Mouse (Mus musculus): Measurements from ENCODE around the gene Eri3.

Eri3 gene

DNA sequence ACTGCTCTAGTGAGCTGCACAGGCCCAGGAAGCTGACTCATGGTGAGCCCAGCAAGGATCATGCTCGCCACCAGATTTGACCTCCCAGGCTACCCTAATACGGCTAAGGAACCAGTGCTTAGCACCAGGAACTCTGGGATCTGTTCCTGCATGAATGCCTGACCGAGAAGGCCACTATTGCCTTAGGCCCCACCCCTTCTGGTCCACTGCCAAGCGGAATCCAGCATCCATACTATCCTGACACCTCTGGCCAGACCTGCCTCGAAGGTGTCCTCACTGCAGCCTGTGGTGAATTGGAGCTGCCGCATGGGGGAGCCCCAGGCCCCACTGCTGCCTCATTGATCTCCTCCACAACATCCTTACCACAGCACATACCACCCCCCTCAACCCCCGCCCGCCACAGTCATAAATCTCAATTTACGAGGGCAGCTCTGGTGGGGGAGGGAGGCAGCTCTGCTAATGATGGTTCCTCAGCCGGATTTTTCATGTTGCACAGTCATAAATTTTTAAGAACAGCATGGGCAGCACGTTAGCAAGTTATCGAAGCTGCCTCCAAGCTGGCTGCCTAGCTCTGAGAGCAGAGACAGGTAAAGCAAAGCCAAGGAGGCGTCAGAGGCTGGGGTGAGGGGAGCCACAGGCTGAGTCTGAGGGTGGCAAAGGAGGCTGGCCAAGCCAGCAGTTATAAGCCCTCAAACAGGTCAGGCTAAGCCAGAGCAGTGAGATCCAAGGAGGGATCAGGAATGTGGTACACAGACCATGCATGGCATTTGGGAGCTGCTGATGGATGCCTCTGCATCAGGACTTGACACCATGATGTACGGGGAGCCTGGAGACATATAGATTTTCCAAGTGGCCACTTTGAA is 108.6 kb downstream of the Eri3 start:
- no peak for DNase-seq (ENCODE audit: low spot score)

DNA sequence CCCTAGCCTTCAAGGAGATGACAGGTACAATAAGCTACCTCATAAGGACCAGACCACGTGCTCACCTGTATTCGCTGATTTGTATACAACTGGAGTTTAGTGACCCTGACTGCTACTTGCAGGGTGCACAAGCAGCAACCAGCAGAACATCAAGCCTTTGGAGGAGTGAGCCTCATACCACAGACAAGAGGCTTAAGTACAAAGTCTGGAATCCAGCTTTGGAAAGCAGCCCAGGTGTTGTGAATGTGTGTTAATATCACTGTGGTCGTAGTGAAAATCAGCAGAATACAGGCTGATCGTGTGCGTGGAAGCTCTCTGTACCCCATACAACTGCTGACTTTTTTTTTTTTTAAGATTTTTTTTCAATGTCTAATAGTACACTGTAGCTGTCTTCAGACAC is 109.8 kb downstream of the Eri3 start:
- DNase-seq (ENCODE audit: low spot score): no peak

DNA sequence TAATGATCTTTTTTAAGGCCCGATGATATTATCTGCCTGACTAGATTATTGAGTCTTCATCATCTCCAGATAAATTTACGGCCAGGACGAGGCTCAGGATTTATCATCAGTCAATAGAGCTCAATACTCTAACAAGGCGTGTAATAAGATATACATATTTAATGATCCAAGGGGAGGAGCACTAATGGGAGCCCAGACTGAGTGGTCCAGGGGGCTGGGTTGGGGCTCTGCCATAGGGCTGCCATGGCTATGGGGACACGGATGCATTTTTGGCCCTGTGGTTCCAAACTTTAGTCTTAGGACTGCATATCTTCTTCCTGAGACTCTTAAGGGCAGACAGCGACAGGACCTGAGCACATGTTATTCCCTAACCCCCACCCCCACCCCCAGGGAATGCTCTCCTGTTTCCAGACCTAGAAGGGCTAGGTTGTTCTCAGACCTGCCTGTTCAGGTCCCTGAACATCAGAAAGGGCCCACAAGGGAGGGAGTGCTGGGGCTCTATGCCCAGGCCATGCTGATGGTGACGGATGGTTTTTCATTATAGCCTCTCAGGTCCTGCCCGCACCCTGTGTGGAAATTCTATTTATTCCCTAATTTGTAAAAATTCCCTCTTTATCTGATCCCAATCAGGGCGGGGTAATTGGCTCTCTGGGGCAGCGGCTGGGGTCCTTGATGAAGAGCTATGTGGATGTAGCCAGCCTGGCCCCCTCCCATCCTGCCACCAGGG is 114.4 kb downstream of the Eri3 start:
- no peak for DNase-seq (ENCODE audit: low spot score)

DNA sequence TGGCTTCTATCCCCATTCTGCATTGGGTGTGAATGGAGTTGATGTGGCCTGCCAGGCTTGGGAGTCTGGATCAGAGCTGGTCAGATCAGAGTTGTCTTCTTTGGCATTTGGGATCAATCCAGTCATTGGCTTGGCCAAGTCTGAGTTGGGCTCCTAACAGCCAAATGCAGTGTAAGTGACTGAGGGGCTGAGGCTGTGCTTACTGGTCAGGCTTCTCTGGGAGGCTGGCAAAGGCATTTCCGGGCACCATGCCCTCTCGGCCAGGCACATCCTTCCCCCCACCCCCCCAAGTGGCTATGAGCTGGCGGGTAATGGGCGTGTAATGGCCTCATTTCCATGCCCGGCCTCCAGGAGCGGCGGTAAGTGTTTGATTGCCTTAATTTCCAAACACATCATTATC is 115.4 kb downstream of the Eri3 start:
- DNase-seq (ENCODE audit: low spot score): no peak

DNA sequence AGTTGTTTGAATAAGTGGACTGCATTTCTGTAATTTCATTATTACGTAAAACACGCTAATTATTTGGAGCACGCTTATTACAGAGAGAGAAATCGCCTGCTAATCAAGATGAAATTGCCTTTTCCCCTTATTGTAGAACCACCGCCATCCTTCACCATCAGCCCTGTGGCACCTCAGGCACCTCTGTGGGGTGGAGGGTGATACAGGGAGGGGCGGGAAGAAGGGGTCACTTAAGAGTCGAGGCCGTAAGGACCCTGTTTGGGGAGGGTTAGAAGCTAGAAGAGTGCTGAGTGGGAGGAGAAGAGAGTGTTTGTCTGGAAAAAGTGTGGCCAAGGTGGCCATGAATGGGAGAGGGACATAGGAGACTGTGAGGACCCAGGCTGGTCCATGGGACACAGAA is 115.9 kb downstream of the Eri3 start:
- DNase-seq (ENCODE audit: low spot score): no peak

DNA sequence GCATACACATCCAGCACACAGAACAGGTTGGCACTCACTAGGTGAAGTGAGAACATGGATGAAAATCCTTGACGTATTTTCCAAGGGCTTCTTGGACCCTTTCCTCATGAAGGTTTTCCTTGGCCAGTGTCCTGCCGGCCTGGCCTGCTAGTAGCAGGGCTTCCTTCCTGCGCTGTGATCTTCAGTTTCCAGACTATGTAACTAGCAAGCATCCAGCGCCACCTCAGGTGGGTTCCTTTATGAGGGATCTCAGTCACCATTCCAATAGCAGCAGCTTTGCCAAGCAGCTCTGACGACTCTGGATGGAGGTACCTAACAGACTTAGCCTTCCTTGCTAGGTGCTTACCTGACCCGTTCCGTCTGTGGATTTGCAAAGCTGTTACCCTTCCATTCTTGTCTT is 119.7 kb downstream of the Eri3 start:
- DNase-seq (ENCODE audit: low spot score): no peak

DNA sequence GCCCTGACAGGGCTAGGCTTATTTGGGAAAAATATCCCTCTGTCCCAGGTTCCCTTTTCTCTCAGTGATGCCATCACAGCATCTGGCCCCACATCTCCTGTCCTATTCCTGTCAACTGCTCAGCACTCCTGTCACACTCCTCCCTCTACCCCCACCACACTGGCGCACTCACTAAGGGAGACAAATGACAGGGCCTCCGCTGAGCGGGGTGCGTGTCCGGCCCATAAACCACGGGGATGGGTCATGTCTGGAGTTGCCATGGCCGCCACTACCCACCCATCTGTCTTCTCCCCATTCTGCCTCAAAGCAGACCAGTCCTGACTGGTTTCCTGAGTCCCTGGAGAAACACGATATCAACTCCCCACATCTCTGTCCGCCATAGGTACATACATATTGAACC is 121.9 kb downstream of the Eri3 start:
- no peak for DNase-seq (ENCODE audit: low spot score)

DNA sequence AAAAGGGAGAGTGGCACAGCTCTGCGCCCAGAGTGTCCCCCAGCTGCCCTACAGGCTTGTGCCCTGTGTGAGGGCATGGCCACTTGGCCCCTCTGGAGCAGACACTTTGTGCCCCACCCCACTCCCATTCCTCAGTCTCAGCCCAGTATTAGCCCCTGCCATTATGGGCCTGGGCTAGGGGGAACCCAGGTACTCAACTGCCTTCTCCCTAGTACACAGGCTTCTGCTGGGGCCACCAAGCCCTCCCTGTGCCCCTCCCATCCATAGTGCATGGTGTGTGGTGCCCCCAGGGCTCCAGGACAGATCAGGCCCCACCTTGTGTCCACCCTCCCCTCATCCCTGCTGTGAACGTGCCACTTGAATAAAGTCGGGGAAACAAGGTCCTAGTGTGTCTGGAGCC is 123.7 kb downstream of the Eri3 start:
- DNase-seq (ENCODE audit: low spot score): no peak

DNA sequence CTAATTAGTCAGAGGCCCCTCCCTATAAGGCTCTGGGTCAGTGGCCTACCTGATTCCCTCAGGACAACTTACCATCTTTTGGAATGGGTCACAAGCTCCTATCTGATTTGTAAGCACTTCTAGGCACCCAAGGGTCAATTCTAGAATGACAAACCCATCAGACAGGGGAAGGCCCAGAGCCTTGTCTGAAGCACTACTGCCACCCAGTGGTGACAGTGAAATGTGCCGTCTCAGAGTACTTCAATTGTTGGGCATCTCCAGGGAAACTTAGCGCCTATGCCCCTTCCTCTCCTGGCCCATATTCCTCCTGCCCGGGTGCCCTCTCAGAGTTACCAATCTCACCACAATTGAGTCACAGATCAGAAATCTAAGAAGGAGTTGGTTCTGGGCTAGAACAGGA is 126.7 kb downstream of the Eri3 start:
- peak; percentile 23 for DNase-seq (ENCODE audit: low spot score)

DNA sequence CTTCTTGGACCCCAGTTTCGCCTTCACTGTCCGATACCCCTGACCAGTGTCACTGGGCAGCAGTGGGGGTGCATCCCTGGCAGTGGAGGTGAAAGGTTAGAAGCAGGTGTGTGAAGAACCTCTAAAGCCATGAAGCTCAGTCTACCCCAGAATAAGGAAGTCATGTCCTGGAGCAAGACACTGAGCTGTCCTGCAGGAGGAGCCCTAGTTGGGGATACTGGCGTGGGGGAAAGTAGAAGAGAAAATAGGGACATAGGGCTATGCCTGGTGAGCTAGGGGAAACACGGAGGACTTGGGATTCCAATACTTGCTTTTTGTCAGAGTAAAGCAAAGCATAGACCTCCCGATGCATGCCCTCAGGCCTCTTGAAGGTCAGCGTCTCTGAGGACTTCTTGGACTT is 130.8 kb downstream of the Eri3 start:
- no peak for DNase-seq (ENCODE audit: low spot score)

DNA sequence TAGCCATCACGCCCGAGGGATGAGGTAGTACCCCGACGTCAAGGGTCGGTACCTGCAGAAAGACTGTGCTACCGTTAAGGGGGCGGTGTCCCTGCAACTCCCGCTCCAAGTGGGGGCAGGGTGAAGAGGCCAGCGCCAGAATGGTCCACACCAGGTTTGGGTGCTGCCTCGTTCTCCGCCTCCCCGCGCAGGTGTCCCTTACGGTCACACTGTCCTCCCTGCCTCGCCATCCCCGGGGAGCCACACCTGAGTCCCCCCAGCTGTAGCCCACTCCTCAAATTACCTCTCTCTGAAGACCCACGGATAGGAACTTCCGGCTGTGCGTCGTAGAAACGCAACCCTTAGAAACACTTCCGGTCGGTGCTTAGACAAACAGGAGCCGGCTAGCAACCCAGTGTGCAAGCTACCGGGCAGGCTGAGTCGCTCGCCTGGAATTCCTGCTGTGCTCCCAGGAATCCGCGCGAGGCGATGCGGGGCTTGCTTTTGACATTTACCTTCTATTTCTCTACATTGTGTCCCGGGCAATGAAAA is 131.8 kb downstream of the Eri3 start, which contains the start of gene Dmap1:
Gene Dmap1 (minus strand): TSS at position 343 of the 531 bp plus-strand sequence.
- DNase-seq (ENCODE audit: low spot score): peak; percentile 58

DNA sequence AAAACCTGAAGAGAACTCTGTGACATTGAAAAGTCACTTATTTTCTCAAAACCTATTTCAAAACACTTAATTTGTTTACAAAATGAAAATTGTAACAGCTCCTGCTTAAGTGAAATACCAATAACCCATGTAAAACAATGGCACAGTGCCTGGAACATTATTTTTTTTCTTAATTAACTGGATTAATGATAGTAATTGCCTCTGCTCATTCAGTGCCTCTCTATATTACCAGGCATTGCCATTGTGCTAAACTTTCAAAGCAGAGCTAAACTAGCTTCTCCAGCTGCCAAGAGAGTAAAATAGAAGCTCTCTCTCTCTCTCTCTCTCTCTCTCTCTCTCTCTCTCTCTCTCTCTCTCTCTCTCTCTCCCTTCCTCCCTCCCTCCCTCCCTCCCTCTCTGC is 132.3 kb downstream of the Eri3 start:
- DNase-seq (ENCODE audit: low spot score): no peak

DNA sequence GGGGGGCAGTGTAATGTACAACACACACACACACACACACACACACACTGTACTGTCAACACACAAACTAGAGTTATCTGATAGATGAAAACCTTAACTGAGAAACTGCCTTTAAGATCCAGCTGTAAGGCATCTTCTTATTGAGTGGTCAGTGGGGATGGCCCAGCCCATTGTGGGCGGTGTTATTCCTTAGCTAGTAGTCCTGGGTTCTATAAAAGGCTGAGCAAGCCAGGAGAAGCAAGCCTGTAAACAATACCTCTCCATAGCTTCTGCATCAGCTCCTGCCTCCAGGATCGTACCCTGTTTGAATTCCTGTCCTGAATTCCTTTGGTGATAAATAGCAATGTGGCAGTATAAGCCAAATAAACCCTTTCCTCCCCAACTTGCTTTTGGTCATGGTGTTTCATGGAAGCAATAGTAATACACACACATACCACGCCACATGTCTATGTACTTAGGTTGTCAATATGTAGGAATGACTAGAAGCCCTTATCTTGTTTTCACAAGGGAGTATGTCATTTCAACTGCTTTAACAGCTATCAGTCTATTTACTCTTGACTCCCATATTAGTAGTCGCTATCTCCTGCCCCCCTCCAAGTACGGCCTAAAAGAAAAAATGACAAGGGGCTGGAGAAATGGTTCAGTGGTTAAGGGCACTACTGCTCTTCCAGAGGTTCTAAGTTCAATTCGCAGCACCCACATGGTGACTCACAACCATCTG is 133.0 kb downstream of the Eri3 start:
- DNase-seq (ENCODE audit: low spot score): no peak

DNA sequence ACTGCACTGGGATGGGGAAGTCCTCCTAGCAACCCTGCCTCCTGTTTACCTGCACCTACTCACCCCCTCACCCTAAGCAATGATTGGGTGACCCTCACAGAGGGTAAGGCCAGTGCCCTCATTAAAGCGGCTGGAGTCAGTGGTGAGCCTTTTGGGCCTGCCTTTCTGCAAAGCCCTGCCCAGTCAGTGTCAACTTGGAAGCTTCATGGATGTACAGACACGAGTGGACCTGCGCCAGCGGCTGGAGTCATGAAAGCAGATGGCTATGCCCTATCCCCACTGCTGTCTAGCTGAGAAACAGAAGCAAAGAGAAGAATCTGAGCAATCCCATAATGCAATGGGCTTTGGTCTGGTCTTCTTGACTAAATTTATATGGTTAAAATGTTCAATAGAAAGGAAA is 136.2 kb downstream of the Eri3 start:
- no peak for DNase-seq (ENCODE audit: low spot score)

DNA sequence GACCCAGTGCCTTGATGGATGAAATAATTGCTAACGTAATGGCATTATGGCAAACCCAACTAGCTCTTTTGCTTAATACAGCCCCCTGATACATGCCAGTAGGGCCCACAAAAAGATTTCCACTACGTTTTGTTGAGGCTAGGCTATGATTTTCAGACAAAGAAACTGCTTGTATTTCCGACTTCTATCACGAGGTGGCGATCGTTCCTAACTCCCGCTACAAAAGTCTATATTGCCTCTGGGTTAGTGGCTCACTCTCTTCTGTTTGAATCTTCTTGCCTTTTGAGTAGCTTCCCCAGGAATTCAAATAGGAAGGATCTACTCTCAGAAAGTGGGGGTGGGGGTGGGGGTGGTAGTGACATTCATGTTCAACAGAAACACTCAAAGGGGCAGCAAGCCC is 155.2 kb downstream of the Eri3 start:
- no peak for DNase-seq (ENCODE audit: low spot score)

DNA sequence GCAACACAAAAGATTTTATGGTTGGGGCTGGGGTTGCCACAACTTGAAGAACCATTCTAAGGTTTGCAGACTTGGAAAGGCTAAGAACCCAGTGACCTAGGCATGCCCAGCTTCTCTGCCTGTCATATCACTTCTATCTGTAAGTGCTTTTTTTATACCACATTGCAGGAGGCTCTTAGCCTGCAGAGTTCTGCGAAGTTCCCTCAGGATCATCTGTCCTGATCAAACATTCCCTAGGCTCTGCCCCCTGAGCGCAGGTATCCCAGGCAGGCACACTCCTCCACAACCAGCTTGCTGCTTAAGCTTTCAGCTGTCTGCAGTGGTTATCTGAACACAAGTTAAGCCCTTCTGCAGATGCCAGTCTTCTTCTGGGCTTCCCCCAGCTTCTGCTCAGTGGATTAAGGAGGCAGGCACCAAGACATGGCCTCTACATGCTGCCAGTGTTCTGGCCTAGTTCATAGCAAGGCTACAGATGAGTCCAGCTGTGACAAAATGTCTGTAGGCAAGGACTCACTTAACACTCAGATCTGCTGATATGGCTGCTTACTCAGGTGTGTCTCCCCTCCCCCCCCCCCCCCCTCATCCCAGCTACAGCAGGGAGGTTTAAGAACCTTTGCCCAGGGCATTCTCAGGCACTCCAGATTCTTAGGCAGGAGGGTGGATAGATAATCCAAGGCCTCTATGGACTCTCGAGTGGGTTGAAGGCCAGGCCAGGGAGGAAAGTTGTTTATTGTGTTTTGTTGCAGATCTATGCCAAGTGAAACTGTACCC is 158.8 kb downstream of the Eri3 start:
- no peak for DNase-seq (ENCODE audit: low spot score)

DNA sequence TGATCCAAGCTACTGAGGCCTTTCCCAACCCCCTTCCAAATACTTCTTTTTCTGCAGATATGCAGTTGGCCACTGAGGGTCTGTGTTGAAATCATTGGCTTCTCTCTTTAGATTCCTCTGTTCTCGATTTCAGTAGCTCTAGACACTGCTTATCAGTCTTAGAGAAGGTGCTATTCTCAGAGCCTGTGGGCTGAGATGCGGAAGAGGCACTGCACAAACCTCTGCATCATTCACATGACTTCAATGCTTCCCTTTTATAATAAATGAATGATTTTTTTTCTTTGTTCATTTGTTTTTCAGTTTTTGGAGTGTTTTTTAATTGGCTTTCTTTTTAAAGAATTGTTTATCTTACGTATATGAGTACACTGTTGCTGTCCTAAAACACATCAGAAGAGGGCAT is 162.1 kb downstream of the Eri3 start:
- DNase-seq (ENCODE audit: low spot score): no peak

DNA sequence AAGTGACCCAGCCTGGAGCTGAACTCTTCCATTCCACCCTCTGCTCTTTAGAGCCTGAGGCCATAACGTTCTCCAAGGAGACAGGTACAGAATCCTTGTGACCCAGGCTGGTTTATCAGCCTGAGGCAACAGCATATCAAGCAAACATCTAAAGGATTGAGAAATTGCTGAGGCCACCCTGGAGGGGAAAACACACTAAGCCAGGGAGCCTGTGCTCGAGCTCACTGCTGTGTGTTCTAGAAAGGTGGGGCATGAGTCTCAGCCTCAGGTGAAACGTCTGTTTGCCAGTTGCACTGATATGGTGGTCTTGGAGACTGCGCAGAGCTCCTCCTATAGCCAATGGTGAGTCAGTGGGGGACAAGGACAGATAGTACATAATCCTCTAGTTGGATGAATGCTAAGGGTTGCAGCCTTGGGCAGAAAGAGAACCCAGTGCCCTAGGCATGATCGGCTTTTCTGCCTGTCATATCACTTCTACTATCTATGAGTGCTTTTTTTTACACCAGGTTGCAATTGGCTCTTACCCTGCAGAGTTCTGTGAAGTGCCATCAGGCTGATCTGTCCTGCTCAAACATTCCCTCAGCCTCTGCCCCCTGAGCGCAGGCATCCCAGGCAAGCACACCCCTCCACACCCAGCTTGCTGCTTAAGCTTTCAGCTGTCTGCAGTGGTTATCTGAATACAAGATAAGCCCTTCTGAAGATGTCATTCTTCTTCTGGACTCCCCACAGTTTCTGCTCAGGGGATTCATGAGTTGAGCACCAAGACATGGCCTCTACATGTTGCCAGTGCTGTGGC is 163.3 kb downstream of the Eri3 start:
- DNase-seq (ENCODE audit: low spot score): no peak
